Mouse (Mus musculus): ENCODE measurements at regions not wholly inside any gene's neighbourhood (a gene's known extent, or its start where the extent isn't known, plus 50 kb on each side); places are given as distances from the start of the nearest gene placed in this dataset.

GRCm38 (mm10) chr3:34486441-34487050 lies 163.7 kb upstream of the Sox2 start:
- no peak for TF ChIP-seq CTCF (IDR thresholded peaks at IDR 0.05; ENCODE audit: insufficient read depth, low read depth, low read length)
- no peak for TF ChIP-seq POLR2A (IDR thresholded peaks at IDR 0.05; ENCODE audit: insufficient read depth, low read depth, low read length)
